Mouse (Mus musculus): ENCODE data around the gene Stac2.

DNA sequence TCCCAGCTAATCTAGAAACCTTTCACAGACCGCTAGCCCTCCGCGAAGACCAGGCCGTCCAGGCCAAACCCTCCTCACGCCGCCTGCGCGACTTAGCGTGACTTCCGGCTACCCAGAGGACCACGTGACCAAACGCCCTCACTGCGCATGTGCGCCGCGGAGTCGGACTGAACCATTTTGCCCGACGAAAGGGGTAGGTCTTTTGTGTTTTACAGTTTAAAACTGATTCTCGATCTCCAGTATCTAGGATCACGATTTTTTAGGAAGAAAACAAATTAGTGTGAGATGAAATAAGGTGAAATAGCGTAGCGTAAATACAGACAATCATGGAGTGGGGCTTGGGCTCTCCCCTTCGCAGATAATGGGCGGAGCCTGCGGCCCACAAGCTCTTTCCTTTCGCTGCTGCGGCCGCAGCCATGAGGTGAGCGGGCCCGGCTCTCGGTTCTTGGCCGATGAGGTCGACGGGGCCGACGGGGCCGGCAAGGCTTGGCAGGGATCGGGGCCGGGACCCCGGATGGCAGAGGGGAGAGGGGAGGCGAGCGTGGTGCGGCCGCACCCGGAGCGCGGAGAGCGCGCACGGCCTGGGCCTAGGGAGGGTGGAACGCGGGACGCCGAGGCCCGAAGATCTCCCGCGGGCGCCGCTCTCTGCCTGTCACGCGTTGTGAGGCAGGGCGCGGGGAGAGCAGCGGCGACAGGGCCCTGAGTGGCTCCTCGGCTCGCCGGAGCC lies 26.5 kb downstream of the Stac2 start, which contains the start of gene Rpl19:
- TF ChIP-seq CTCF (IDR thresholded peaks at IDR 0.05; ENCODE audit: extremely low read depth, insufficient read length, insufficient replicate concordance, low read depth, low read length) (no peak), POLR2A (IDR thresholded peaks at IDR 0.05; ENCODE audit: low read depth, low read length) (peak; percentile 92)

Measured in small intestine, adult 2 months (tissue).